Mouse (Mus musculus) heart, adult 2 months (tissue): Measurements from ENCODE around the gene 6430571L13Rik. TPM values are rescaled to one million over a fixed set of nuclear protein-coding genes. Genes with fewer than 3 reads are reported as not detected.

ENCODE experiments used
- DNase-seq, 2 experiments: peaks; one replicate each; pipeline ENCODE4 v3.0.0; 2021
- H3K27ac ChIP-seq: fragments of 200-600 bp; 2 replicates; pipeline ENCODE4 v1.8.1; 2022
- H3K27me3 ChIP-seq: fragments of 200-500 bp; 2 replicates; pipeline ENCODE4 v1.6.1; 2012; ENCODE audit warnings: mild to moderate bottlenecking, low read length, inconsistent platforms, mixed read lengths; ENCODE audit not compliant: control insufficient read depth, insufficient read depth
- H3K36me3 ChIP-seq: fragments of 200-500 bp; 2 replicates; pipeline ENCODE4 v1.6.1; 2012; ENCODE audit warnings: low read length, inconsistent platforms; ENCODE audit not compliant: control insufficient read depth, insufficient read depth
- H3K4me1 ChIP-seq: fragments of 200-500 bp; 2 replicates; pipeline ENCODE4 v1.6.1; 2011; ENCODE audit warnings: low read length; ENCODE audit not compliant: control insufficient read depth, insufficient read depth
- H3K4me3 ChIP-seq: fragments of 200-600 bp; 2 replicates; pipeline ENCODE4 v1.8.1; 2022
- H3K79me2 ChIP-seq: fragments of 200-500 bp; replicated peaks from 2 replicates; pipeline ENCODE4 v1.6.1; 2012; ENCODE audit warnings: mild to moderate bottlenecking, inconsistent platforms, low read length, moderate library complexity, mixed read lengths; ENCODE audit not compliant: control insufficient read depth, insufficient read depth
- H3K9ac ChIP-seq: fragments of 200-500 bp; 2 replicates; pipeline ENCODE4 v1.6.1; 2012; ENCODE audit warnings: low read depth, mild to moderate bottlenecking, control low read depth, inconsistent platforms, low read length, mixed read lengths
- CTCF ChIP-seq: fragments of 200-600 bp; IDR thresholded peaks from 2 replicates; pipeline ENCODE4 v1.8.1; 2022; ENCODE audit warnings: antibody characterized with exemption, mild to moderate bottlenecking, moderate library complexity
- EP300 ChIP-seq: fragments of 200-500 bp; IDR thresholded peaks from 2 replicates; pipeline ENCODE4 v1.6.1; 2011; ENCODE audit warnings: low read depth, low read length, control low read depth; ENCODE audit not compliant: insufficient read depth
- POLR2A ChIP-seq: fragments of 200-500 bp; IDR thresholded peaks from 2 replicates; pipeline ENCODE4 v1.6.1; 2011; ENCODE audit warnings: mild to moderate bottlenecking, low read depth, low read length, control low read depth; ENCODE audit not compliant: insufficient read depth
- WGBS: fragments of 180-500 bp; shearing (Covaris S2); methylation state at CpG from one replicate; pipeline ENCODE4 v1.1.7; 2018; 5-methylcytosine and 5-hydroxymethylcytosine counted together
- intact Hi-C: fragments of 180-260 bp; cut with DNase I; formaldehyde crosslinking; loops from one replicate; pipeline ENCODE4 v1.15.1; 2025
- polyA plus RNA-seq: library from polyadenylated mRNA; depleted of rRNA; stranded (reverse); fragments of >200 nt; gene quantifications from 2 replicates; pipeline ENCODE4 v1.2.3, GENCODE M21; 2012
- total RNA-seq, 2 experiments: library from RNA; stranded (reverse); gene quantifications; 2 replicates each; pipeline ENCODE4 v1.2.3; 2021

6430571L13Rik gene
- total and polyA plus RNA-seq, 3 experiments: 4.1 to 6.5 (median 5.2) TPM

- WGBS: 32% methylated on average over 5 of the region's 5 CpGs
- H3K79me2 ChIP-seq: no peaks in the 10 kb centered on the region
- H3K27ac ChIP-seq: no peak overlapping the region
- no peaks in the 10 kb centered on the region for H3K4me1 ChIP-seq
- TF ChIP-seq EP300 (no peak), POLR2A (no peak), CTCF (no peak)
- H3K27me3 ChIP-seq: peaks cover 10% of the 10 kb centered on the region
- intact Hi-C loops: no loop called here
- no peaks in the 10 kb centered on the region for H3K36me3 ChIP-seq
- no peak overlapping the region for H3K4me3 ChIP-seq
- DNase-seq: no peak
- no peak overlapping the region for H3K9ac ChIP-seq
Observed at GRCm38 (mm10) chr9:107375451-107375850, 35.0 kb downstream of the 6430571L13Rik start.

DNA sequence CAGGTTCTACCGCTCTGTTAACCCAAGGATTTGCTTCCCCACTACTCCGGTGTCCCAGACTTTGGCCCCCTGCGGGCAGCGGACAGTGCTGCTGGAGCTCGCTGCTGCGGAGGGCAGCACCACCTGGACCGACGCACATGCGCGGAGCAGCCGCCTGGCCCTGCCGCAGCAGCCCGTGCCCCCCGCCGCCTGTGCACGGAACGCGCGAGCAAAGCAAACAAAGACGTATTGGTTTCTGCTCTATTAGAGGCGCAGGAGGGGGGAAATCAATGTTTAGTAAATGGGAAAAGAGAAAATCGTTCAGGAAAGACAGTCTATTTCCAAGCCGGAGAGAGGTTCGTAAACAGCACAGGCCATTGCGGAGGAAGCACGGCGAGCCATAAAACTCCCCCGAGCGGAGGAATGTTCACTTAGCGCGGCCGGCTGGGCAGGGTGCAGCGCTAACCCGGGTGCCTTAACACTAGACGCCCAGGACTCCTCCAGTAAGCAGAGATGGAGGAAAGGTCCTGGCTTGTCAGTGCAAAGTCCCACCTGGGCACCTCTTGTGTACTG is 37.6 kb downstream of the 6430571L13Rik start:
- Histone ChIP-seq H3K9ac (no peak overlapping the region), H3K4me1 (no peaks in the 10 kb centered on the region), H3K79me2 (no peaks in the 10 kb centered on the region), H3K27me3 (peaks cover 10% of the 10 kb centered on the region), H3K36me3 (no peaks in the 10 kb centered on the region), H3K4me3 (no peak overlapping the region), H3K27ac (no peak overlapping the region)
- intact Hi-C loops: no loop called here
- TF ChIP-seq CTCF (peak; percentile 22), POLR2A (no peak), EP300 (no peak)
- 1% methylated on average over 35 of the region's 35 CpGs for WGBS
- no peak for DNase-seq

- Histone ChIP-seq H3K4me3 (no peak overlapping the region), H3K36me3 (no peaks in the 10 kb centered on the region), H3K27me3 (peaks cover 10% of the 10 kb centered on the region), H3K79me2 (no peaks in the 10 kb centered on the region), H3K4me1 (no peaks in the 10 kb centered on the region), H3K9ac (no peak overlapping the region), H3K27ac (no peak overlapping the region)
- 6% methylated on average over 8 of the region's 8 CpGs for WGBS
- peak; percentile 46 to 52 for DNase-seq
- TF ChIP-seq EP300 (0 out of 2 replicates have a peak, but pooled peaks have one; percentile 17), POLR2A (no peak)
- intact Hi-C loops: no loop called here
Observed at GRCm38 (mm10) chr9:107381723-107382122, 41.3 kb downstream of the 6430571L13Rik start.

DNA sequence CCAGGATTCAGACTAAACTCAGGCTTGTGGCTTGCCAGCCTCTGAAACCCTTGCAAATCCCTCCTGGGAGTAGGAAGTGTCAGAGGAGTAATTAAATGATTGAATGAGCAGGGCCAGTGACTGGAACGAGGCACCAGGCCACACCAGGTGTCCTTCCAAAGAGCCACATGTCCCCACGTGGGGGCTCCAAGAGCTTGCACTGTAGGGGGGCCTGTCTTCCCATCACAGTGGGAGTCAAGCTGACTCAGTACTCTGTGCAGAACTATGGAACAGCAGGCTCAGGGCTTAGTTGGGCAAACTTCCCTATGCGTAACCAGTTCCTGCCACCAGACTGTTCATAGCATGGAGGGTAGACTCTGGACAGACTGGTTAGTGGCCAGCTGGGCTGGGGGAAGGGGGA is 44.0 kb downstream of the 6430571L13Rik start:
- no peaks in the 10 kb centered on the region for H3K27me3 ChIP-seq
- 35% methylated on average over 3 of the region's 3 CpGs for WGBS
- no peaks in the 10 kb centered on the region for H3K79me2 ChIP-seq
- no peak overlapping the region for H3K9ac ChIP-seq
- no peaks in the 10 kb centered on the region for H3K36me3 ChIP-seq
- intact Hi-C loops: no loop called here
- no peak overlapping the region for H3K27ac ChIP-seq
- no peaks in the 10 kb centered on the region for H3K4me1 ChIP-seq
- no peak for DNase-seq
- no peak overlapping the region for H3K4me3 ChIP-seq
- TF ChIP-seq EP300 (no peak), POLR2A (no peak), CTCF (no peak)

DNA sequence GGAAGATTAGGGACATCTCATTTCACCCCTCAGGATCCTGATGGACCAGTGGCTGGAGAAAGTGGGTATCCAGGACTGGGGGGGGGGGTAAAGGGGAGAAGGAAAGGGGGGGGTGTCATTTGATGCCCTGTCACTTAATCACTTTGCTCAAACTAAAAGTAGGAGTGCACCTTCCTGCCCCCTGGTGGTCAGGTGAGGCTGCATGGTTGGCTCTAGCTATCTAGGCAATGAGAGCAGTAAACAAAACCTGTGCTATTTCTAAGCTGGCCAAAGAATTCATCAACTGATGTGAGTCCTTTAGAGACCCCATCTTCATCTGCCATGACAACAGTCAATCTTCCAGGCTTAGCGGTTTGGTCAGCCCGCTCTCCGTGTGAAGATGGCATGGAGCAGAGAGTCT is 46.3 kb downstream of the 6430571L13Rik start:
- Histone ChIP-seq H3K9ac (no peak overlapping the region), H3K4me1 (no peaks in the 10 kb centered on the region), H3K4me3 (no peak overlapping the region), H3K27me3 (no peaks in the 10 kb centered on the region), H3K36me3 (no peaks in the 10 kb centered on the region), H3K79me2 (no peaks in the 10 kb centered on the region), H3K27ac (no peak overlapping the region)
- no peak for DNase-seq
- intact Hi-C loops: no loop called here
- TF ChIP-seq CTCF: peak; percentile 58
- no peak for TF ChIP-seq EP300
- no peak for TF ChIP-seq POLR2A
- WGBS: 67% methylated on average over 3 of the region's 3 CpGs

GRCm38 (mm10) chr9:107387708-107388107 is 47.3 kb downstream of the 6430571L13Rik start:
- Histone ChIP-seq H3K36me3 (no peaks in the 10 kb centered on the region), H3K9ac (no peak overlapping the region), H3K4me3 (no peak overlapping the region), H3K4me1 (no peaks in the 10 kb centered on the region), H3K27me3 (no peaks in the 10 kb centered on the region), H3K79me2 (no peaks in the 10 kb centered on the region), H3K27ac (no peak overlapping the region)
- intact Hi-C loops: no loop called here
- DNase-seq: no peak
- TF ChIP-seq EP300 (no peak), CTCF (no peak), POLR2A (no peak)
- WGBS: 82% methylated on average over 3 of the region's 3 CpGs
